Mouse (Mus musculus) CH12.LX (cell line): ENCODE data around the gene Rnase11. TPM values are rescaled to one million over a fixed set of nuclear protein-coding genes. Genes with fewer than 3 reads are reported as not detected.

Source experiments
- DNase-seq: peaks from one replicate; pipeline ENCODE4 v3.0.0-alpha.2; 2013; ENCODE audit errors: extremely low read depth
- H3K27ac ChIP-seq: 2 replicates; pipeline ENCODE4 v1.5.1; 2012; ENCODE audit warnings: low read depth, mild to moderate bottlenecking, control low read depth, moderate library complexity; ENCODE audit not compliant: insufficient read depth
- H3K27me3 ChIP-seq: replicated peaks from 2 replicates; pipeline ENCODE3; 2012; ENCODE audit warnings: inconsistent platforms
- H3K36me3 ChIP-seq, 2 experiments: replicated peaks in 1 of 2; 2 replicates each; pipeline versions ENCODE3 to v1.6.1; 2012; ENCODE audit warnings: inconsistent platforms in 1 of 2, low read length in 1 of 2, mild to moderate bottlenecking in 1 of 2, mixed read lengths in 1 of 2, moderate library complexity in 1 of 2; ENCODE audit not compliant: control insufficient read depth in 1 of 2, insufficient read depth in 1 of 2
- H3K4me1 ChIP-seq, 2 experiments: 2 replicates each; pipeline ENCODE4 v1.6.1; 2012; ENCODE audit warnings: inconsistent platforms in 1 of 2, moderate library complexity in 1 of 2; ENCODE audit not compliant: insufficient read depth in 2 of 2, control insufficient read depth in 1 of 2
- H3K4me2 ChIP-seq: 2 replicates; pipeline ENCODE4 v1.6.1; 2012; ENCODE audit warnings: low read depth, mild to moderate bottlenecking, control low read depth; ENCODE audit not compliant: poor library complexity, insufficient read depth, severe bottlenecking
- H3K4me3 ChIP-seq, 3 experiments: fragments of 150-350 bp in 1 of 3; sonication (generic) in 1 of 3; replicated peaks in 1 of 3; 2 replicates each; pipeline versions ENCODE3 to v1.5.1; 2011 to 2012; ENCODE audit warnings: low read depth in 2 of 3, low read length in 2 of 3, mild to moderate bottlenecking in 2 of 3, moderate library complexity in 2 of 3, control low read depth in 1 of 3, improper control_type of control experiment in 1 of 3, inconsistent platforms in 1 of 3, mixed read lengths in 1 of 3; ENCODE audit not compliant: poor library complexity in 1 of 3
- H3K79me2 ChIP-seq: replicated peaks from 2 replicates; pipeline ENCODE4 v1.6.1; 2012; ENCODE audit warnings: mild to moderate bottlenecking, moderate library complexity; ENCODE audit not compliant: control insufficient read depth, poor library complexity, insufficient read depth, severe bottlenecking; ENCODE audit errors: extremely low read depth
- H3K9ac ChIP-seq: 2 replicates; pipeline ENCODE4 v1.6.1; 2012; ENCODE audit warnings: low read depth, mild to moderate bottlenecking, control low read depth, moderate library complexity; ENCODE audit not compliant: insufficient read depth
- H3K9me3 ChIP-seq: replicated peaks from 2 replicates; pipeline ENCODE3; 2012; ENCODE audit warnings: low read length, inconsistent platforms, mixed read lengths
- CHD1 ChIP-seq: IDR thresholded peaks from 2 replicates; pipeline ENCODE4 v1.6.1; 2012; ENCODE audit warnings: low read depth, low read length, improper control_type of control experiment, inconsistent platforms
- CTCF ChIP-seq, 2 experiments: IDR thresholded peaks in 1 of 2; conservative IDR thresholded peaks in 1 of 2; 2 replicates each; pipeline ENCODE4 v1.5.1; 2011 to 2012; ENCODE audit warnings: low read depth in 2 of 2, low read length in 2 of 2, improper control_type of control experiment in 1 of 2, inconsistent platforms in 1 of 2, mild to moderate bottlenecking in 1 of 2, moderate library complexity in 1 of 2
- ELF1 ChIP-seq: IDR thresholded peaks from 2 replicates; pipeline ENCODE4 v1.6.1; 2014; ENCODE audit warnings: low read depth, mild to moderate bottlenecking, inconsistent platforms, low read length, improper control_type of control experiment
- GABPA ChIP-seq: IDR thresholded peaks from 2 replicates; pipeline ENCODE4 v1.6.1; 2012; ENCODE audit warnings: low read depth, low read length, improper control_type of control experiment, inconsistent platforms; ENCODE audit not compliant: insufficient replicate concordance
- JUN ChIP-seq: IDR thresholded peaks from 2 replicates; pipeline ENCODE4 v1.6.1; 2011; ENCODE audit warnings: low read depth, mild to moderate bottlenecking, low read length, improper control_type of control experiment, moderate library complexity; ENCODE audit not compliant: insufficient read depth
- JUND ChIP-seq: conservative IDR thresholded peaks from 2 replicates; pipeline ENCODE4 v1.6.1; 2011; ENCODE audit warnings: low read depth, low read length, improper control_type of control experiment
- KAT2A ChIP-seq: IDR thresholded peaks from 2 replicates; pipeline ENCODE4 v1.6.1; 2012; ENCODE audit warnings: low read length, improper control_type of control experiment, inconsistent platforms; ENCODE audit not compliant: insufficient replicate concordance
- MEF2A ChIP-seq: IDR thresholded peaks from 2 replicates; pipeline ENCODE4 v1.6.1; 2014; ENCODE audit warnings: low read depth, mild to moderate bottlenecking, inconsistent platforms, low read length, improper control_type of control experiment, borderline replicate concordance
- MYC ChIP-seq: IDR thresholded peaks from 2 replicates; pipeline ENCODE4 v1.6.1; 2011; ENCODE audit warnings: low read depth, mild to moderate bottlenecking, improper control_type of control experiment, low read length
- NELFE ChIP-seq: IDR thresholded peaks from 2 replicates; pipeline ENCODE4 v1.6.1; 2011; ENCODE audit warnings: low read depth, low read length, improper control_type of control experiment
- POLR2A ChIP-seq: IDR thresholded peaks from 2 replicates; pipeline ENCODE4 v1.6.1; 2011; ENCODE audit warnings: low read depth, mild to moderate bottlenecking, improper control_type of control experiment, low read length
- RAD21 ChIP-seq: IDR thresholded peaks from 2 replicates; pipeline ENCODE4 v1.6.1; 2011; ENCODE audit warnings: low read depth, mild to moderate bottlenecking, low read length, improper control_type of control experiment, moderate library complexity
- SIN3A ChIP-seq: IDR thresholded peaks from 2 replicates; pipeline ENCODE4 v1.6.1; 2012; ENCODE audit warnings: low read length, improper control_type of control experiment, inconsistent platforms
- SMC3 ChIP-seq: IDR thresholded peaks from 2 replicates; pipeline ENCODE4 v1.6.1; 2011; ENCODE audit warnings: low read depth, low read length, improper control_type of control experiment
- TBP ChIP-seq: conservative IDR thresholded peaks from 2 replicates; pipeline ENCODE4 v1.6.1; 2011; ENCODE audit warnings: low read depth, low read length, improper control_type of control experiment
- USF1 ChIP-seq: IDR thresholded peaks from 2 replicates; pipeline ENCODE4 v1.6.1; 2014; ENCODE audit warnings: low read depth, mild to moderate bottlenecking, inconsistent platforms, low read length, improper control_type of control experiment
- USF2 ChIP-seq: conservative IDR thresholded peaks from 2 replicates; pipeline ENCODE4 v1.6.1; 2011; ENCODE audit warnings: low read depth, low read length, improper control_type of control experiment
- ZKSCAN1 ChIP-seq: IDR thresholded peaks from 2 replicates; pipeline ENCODE4 v1.6.1; 2012; ENCODE audit warnings: low read depth, inconsistent platforms, low read length, improper control_type of control experiment, borderline replicate concordance
- ZNF384 ChIP-seq: IDR thresholded peaks from 2 replicates; pipeline ENCODE4 v1.6.1; 2012; ENCODE audit warnings: low read depth, low read length, improper control_type of control experiment, inconsistent platforms
- dilution Hi-C: fragments of 300-500 bp; cut with MboI; formaldehyde crosslinking; loops from 2 replicates; pipeline ENCODE4 v1.14.3; 2020; ENCODE audit warnings: low sequenced_read_pairs; ENCODE audit not compliant: extremely low pct_unique_long_range_greater_than_20kb, extremely low pct_ligation_motif_present
- in situ Hi-C: fragments of 300-500 bp; cut with MboI; formaldehyde crosslinking; loops from 3 replicates; pipeline ENCODE4 v1.14.3; 2019; ENCODE audit warnings: low sequenced_read_pairs, low pct_ligation_motif_present, low pct_unique_long_range_greater_than_20kb, mixed read lengths
- polyA plus RNA-seq: library from polyadenylated mRNA; unstranded; fragments of >175 nt; gene quantifications from 2 replicates; pipeline ENCODE4 v1.2.1, GENCODE M21; 2012; ENCODE audit warnings: low read depth; ENCODE audit not compliant: insufficient read length
- total RNA-seq, 2 experiments: library from RNA; depleted of rRNA; stranded (reverse); fragments of 300-350 nt in 1 of 2; fragments of >200 nt in 1 of 2; gene quantifications; 2 replicates each; pipeline ENCODE4 v1.2.3; 2012 to 2014

The Rnase11 gene
- total and polyA plus RNA-seq, 3 experiments = not detected

- in situ Hi-C loops = no loop called here
- H3K9me3 ChIP-seq = no peaks in the 10 kb centered on the region
- H3K36me3 ChIP-seq = no peaks in the 10 kb centered on the region
- H3K4me1 ChIP-seq = 0 out of 4 replicates have a peak, but pooled peaks cover 0 to 2% of the 10 kb centered on the region in 2 experiments
- H3K27me3 ChIP-seq = no peaks in the 10 kb centered on the region
- H3K4me2 ChIP-seq = no peak overlapping the region
- no peak overlapping the region for H3K4me3 ChIP-seq
- dilution Hi-C loops = no loop called here
- no peak for TF ChIP-seq JUN
- TF ChIP-seq ZKSCAN1 = no peak
- no peak for TF ChIP-seq USF2
- TF ChIP-seq SIN3A = no peak
- TF ChIP-seq MEF2A = no peak
- TF ChIP-seq CTCF (conservative IDR thresholded peaks at IDR 0.05 in 1 of 2, IDR thresholded peaks at IDR 0.05 in 1 of 2; ENCODE audit: low read depth in 2 of 2, low read length in 2 of 2) = no peak
- TF ChIP-seq RAD21 = no peak
- no peak overlapping the region for H3K9ac ChIP-seq
- no peak for DNase-seq
- H3K27ac ChIP-seq = no peak overlapping the region
- H3K79me2 ChIP-seq = no peaks in the 10 kb centered on the region
Measured at GRCm38 (mm10) chr14:51036214-51036613, 13.7 kb downstream of the Rnase11 start.

- Histone ChIP-seq H3K4me3 (no peak overlapping the region), H3K4me2 (no peak overlapping the region), H3K36me3 (no peaks in the 10 kb centered on the region), H3K9me3 (no peaks in the 10 kb centered on the region), H3K79me2 (no peaks in the 10 kb centered on the region), H3K27ac (no peak overlapping the region), H3K9ac (no peak overlapping the region), H3K27me3 (no peaks in the 10 kb centered on the region), H3K4me1 (0 out of 4 replicates have a peak, but pooled peaks cover 0 to 2% of the 10 kb centered on the region in 2 experiments)
- in situ Hi-C loops (no loop called here), dilution Hi-C loops (no loop called here)
- DNase-seq = no peak
- no peak for TF ChIP-seq USF1
- no peak for TF ChIP-seq USF2
- TF ChIP-seq GABPA = no peak
- no peak for TF ChIP-seq POLR2A
- TF ChIP-seq TBP = no peak
Measured at GRCm38 (mm10) chr14:51035206-51035605, 14.8 kb downstream of the Rnase11 start.

DNA sequence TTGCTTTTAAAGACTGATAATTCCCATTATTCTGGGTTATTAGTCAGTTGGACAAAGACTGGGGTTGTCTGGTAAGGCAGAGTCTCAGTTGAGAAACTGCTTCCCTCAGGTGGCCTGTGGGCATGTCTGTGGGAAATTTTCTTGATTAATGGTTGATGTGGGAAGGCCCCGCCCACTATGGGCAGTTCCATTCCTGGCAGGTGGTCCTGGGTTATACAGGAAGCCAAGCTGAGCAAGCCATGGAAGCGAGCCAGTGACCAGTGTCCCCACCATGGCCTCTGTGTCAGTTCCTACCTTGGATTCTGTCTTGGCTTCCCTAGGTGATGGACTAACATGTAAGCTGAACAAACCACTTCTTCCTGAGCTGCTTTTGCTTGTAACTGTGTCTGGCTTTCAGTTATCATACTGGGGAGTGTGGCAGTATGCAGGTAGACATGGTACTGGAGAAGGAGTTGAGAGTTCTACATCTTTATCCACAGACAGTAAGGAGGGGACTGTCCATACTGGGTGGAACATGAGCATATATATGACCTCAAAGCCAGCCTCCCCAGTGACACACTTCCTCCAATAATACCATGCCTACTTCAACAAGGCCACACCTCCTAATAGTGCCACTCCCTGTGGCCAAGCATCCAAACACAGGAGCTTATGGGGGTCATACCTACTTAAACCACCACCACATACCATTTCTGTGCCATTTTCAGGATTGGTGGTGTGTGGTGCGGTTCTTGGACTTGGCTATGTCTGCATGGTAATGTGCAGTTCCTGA, 22.4 kb downstream of the Rnase11 start:
- TF ChIP-seq NELFE = no peak
- TF ChIP-seq JUND = no peak
- no peak for TF ChIP-seq USF1
- no peak for TF ChIP-seq MEF2A
- no peak for TF ChIP-seq MYC
- TF ChIP-seq ELF1 = no peak
- no peak for TF ChIP-seq SMC3
- no peak for TF ChIP-seq KAT2A
- TF ChIP-seq CHD1 = no peak
- TF ChIP-seq GABPA = no peak
- no peak for TF ChIP-seq ZNF384
- H3K79me2 ChIP-seq = no peaks in the 10 kb centered on the region
- no peaks in the 10 kb centered on the region for H3K36me3 ChIP-seq
- H3K4me3 ChIP-seq = no peak overlapping the region
- H3K9me3 ChIP-seq = no peaks in the 10 kb centered on the region
- dilution Hi-C loops (no loop called here), in situ Hi-C loops (loop anchor here (10.0 kb wide), 1 partner anchor 67 kb away; the partner anchor contains the start of genes Ang and Rnase4)
- H3K27ac ChIP-seq = no peak overlapping the region
- H3K9ac ChIP-seq = no peak overlapping the region
- no peak for DNase-seq
- peaks cover 2 to 8% of the 10 kb centered on the region in 2 experiments; a peak in 1 of 4 replicates for H3K4me1 ChIP-seq
- H3K27me3 ChIP-seq = no peaks in the 10 kb centered on the region
- no peak overlapping the region for H3K4me2 ChIP-seq
